Mouse (Mus musculus) heart, embryonic 11.5 days (tissue): ENCODE measurements around the gene Hadhb. TPM values are rescaled to one million over a fixed set of nuclear protein-coding genes. Genes with fewer than 3 reads are reported as not detected.

Experiments used
- ATAC-seq: fragments of 200-750 bp; cut with Nextera tagmentation; replicated peaks from 2 replicates; pipeline ENCODE4 v1.8.0; 2017; ENCODE audit warnings: moderate library complexity; ENCODE audit not compliant: insufficient number of reproducible peaks, low FRiP score, low TSS enrichment
- H3K27ac ChIP-seq: fragments of 300-500 bp; sonication (generic); 2 replicates; pipeline ENCODE4 v1.5.1; 2014; ENCODE audit warnings: mild to moderate bottlenecking, low read depth, low read length
- H3K27me3 ChIP-seq: fragments of 300-500 bp; sonication (generic); 2 replicates; pipeline ENCODE4 v1.6.1; 2014; ENCODE audit warnings: mild to moderate bottlenecking, low read length, mixed read lengths; ENCODE audit not compliant: control insufficient read depth, insufficient read depth
- H3K36me3 ChIP-seq: fragments of 300-500 bp; sonication (generic); 2 replicates; pipeline ENCODE4 v1.6.1; 2014; ENCODE audit warnings: mild to moderate bottlenecking, low read length, moderate library complexity, mixed read lengths; ENCODE audit not compliant: control insufficient read depth, insufficient read depth
- H3K4me1 ChIP-seq: fragments of 300-500 bp; sonication (generic); 2 replicates; pipeline ENCODE4 v1.6.1; 2014; ENCODE audit warnings: low read length; ENCODE audit not compliant: control insufficient read depth, insufficient read depth
- H3K4me2 ChIP-seq: fragments of 300-500 bp; sonication (generic); 2 replicates; pipeline ENCODE4 v1.6.1; 2014; ENCODE audit warnings: mild to moderate bottlenecking, moderate library complexity
- H3K4me3 ChIP-seq: fragments of 300-500 bp; sonication (generic); 2 replicates; pipeline ENCODE4 v1.5.1; 2014; ENCODE audit warnings: low read depth, low read length
- H3K9ac ChIP-seq: fragments of 300-500 bp; sonication (generic); 2 replicates; pipeline ENCODE4 v1.6.1; 2014; ENCODE audit warnings: mild to moderate bottlenecking, low read depth, low read length, moderate library complexity
- H3K9me3 ChIP-seq: fragments of 300-500 bp; sonication (generic); replicated peaks from 2 replicates; pipeline ENCODE4 v1.6.1; 2016; ENCODE audit warnings: low read length; ENCODE audit not compliant: control insufficient read depth
- WGBS: fragments of 180-500 bp; shearing (Covaris S2); extraction: QIAGEN DNeasy Blood & Tissue Kit; methylation state at CpG from one replicate; pipeline ENCODE4 v1.1.7; 2014; ENCODE audit not compliant: insufficient replicate concordance; 5-methylcytosine and 5-hydroxymethylcytosine counted together
- polyA plus RNA-seq: library from polyadenylated mRNA; unstranded; fragments of >200 nt; fragmentation: Nextera tagmentation; extraction: Ambion mirVana; gene quantifications from 2 replicates; pipeline ENCODE4 v1.2.1, GENCODE M21; 2014

Hadhb gene
- polyA plus RNA-seq, 1 experiment from 2014 or later = 268 TPM

DNA sequence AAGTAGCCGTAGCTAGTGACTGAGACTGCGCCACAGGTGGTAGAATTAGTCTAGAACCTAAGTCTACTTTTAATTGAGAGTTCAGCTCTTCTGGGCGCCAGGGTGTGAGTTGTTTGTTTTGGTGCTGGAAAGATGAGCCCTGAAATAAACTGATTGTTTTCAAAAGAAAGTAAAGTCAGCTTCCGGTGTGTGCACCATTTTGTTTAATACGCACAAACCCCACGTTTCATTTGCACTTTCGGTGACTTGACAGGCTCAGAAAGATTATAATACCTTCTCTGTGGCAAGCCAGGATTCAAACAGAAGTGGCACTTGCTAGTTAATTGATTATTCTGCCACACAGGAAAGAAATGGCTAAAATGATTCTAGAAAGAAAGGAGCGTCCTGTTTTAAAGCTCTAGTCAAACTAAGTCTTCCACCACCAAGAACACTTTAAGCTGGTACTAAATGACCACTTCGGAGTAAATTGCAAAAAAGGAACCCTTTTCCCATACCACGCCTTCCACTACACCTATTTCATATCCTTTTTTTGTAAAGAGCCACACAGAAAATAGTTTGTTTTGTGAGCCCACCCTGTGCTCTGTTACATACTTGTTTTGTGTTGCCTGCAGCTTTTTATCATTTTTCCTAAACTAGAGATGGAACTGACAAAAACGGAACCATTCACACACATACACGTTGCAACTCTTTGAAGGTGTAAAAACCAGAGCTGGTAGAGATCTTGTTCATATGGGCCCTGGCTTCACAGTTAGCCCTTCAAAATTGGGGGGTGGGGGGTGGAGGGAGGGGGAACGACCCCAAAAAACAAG, 977 bp downstream of the Hadhb start:
- Histone ChIP-seq H3K4me2 (peak overlapping the region; percentile 85), H3K4me1 (peaks cover 5% of the 10 kb centered on the region; the same call in 1 of the 2 replicates), H3K27ac (peak overlapping the region; percentile 88; the same call in 1 of the 2 replicates), H3K9me3 (no peaks in the 10 kb centered on the region), H3K27me3 (no peaks in the 10 kb centered on the region), H3K9ac (peak overlapping the region; percentile 93), H3K36me3 (no peaks in the 10 kb centered on the region), H3K4me3 (peak overlapping the region; percentile 79)
- WGBS = 31% methylated on average over 13 of the region's 13 CpGs
- ATAC-seq = no peak

DNA sequence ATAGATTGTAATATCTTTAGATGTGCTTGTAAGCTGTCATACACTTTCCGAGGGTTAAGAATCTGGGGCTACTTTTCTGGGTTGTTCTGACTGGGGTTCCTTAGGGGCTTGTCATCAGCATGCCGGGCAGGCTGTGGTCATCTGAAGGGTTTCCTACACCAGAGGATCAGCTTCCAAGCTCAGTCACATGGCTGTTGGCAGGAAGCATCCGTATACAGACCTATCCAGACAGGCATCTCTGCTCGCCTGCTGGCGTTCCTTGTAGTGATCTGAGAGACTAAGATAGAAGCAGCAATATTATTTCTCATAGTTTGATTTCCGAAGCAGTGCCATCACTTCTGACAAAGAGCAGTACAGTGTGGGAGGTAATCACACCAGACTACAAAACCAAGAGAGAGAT, 4.6 kb downstream of the Hadhb start:
- Histone ChIP-seq H3K36me3 (no peaks in the 10 kb centered on the region), H3K27ac (no peak overlapping the region), H3K27me3 (no peaks in the 10 kb centered on the region), H3K9me3 (no peaks in the 10 kb centered on the region), H3K4me2 (no peak overlapping the region), H3K4me3 (no peak overlapping the region), H3K4me1 (peaks cover 5% of the 10 kb centered on the region; the same call in 1 of the 2 replicates), H3K9ac (no peak overlapping the region)
- 69% methylated on average over 6 of the region's 6 CpGs for WGBS
- ATAC-seq = no peak

DNA sequence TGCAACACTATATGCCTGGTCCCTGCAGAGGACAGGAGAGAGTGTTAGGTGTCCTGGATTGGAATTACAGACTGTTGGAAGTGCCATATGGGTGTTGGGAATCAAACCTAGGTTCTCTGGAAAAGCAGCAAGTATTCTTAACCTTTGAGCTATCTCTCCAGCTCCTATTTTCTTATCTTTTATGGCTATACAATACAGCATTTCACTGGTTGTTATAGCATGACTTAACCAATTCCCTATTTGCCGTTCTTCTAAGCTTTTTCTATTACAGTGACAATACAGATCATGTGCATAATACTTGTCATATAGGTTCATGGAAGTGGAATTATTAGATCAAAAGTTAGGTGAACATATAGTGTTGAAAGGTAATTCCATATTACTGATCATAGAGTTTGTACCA, 6.8 kb downstream of the Hadhb start:
- no peaks in the 10 kb centered on the region for H3K27me3 ChIP-seq
- WGBS = 93% methylated on average over 1 of the region's 1 CpGs
- no peaks in the 10 kb centered on the region for H3K9me3 ChIP-seq
- peaks cover 2% of the 10 kb centered on the region; the same call in 1 of the 2 replicates for H3K36me3 ChIP-seq
- no peak overlapping the region for H3K4me3 ChIP-seq
- peaks cover 5% of the 10 kb centered on the region; the same call in 1 of the 2 replicates for H3K4me1 ChIP-seq
- H3K4me2 ChIP-seq = no peak overlapping the region
- H3K27ac ChIP-seq = no peak overlapping the region
- no peak overlapping the region for H3K9ac ChIP-seq
- ATAC-seq = no peak

DNA sequence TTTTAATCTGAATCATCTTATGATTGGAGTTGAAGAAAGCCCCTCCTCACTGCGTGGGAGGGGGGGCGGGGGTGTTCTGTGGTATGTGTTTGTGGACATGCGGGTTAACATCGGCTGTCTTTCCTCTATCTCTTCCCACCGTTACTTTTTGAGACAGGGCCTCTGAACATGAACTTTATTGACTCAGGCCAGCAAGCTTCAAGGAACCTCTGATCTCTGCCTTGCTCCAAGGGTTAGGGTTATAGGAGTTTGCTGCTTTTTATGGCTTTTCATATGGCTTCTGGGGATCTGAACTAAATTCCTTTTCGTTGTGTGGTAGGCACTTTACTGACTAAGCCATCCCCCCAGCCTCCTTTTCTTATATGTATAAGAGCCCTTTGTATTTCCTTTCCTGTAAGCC, 7.3 kb downstream of the Hadhb start:
- peaks cover 5% of the 10 kb centered on the region; the same call in 1 of the 2 replicates for H3K4me1 ChIP-seq
- peaks cover 4% of the 10 kb centered on the region; the same call in 1 of the 2 replicates for H3K36me3 ChIP-seq
- no peak for ATAC-seq
- H3K9me3 ChIP-seq = no peaks in the 10 kb centered on the region
- no peaks in the 10 kb centered on the region for H3K27me3 ChIP-seq
- WGBS = 83% methylated on average over 6 of the region's 6 CpGs
- H3K9ac ChIP-seq = no peak overlapping the region
- H3K27ac ChIP-seq = no peak overlapping the region
- H3K4me3 ChIP-seq = no peak overlapping the region
- H3K4me2 ChIP-seq = no peak overlapping the region

DNA sequence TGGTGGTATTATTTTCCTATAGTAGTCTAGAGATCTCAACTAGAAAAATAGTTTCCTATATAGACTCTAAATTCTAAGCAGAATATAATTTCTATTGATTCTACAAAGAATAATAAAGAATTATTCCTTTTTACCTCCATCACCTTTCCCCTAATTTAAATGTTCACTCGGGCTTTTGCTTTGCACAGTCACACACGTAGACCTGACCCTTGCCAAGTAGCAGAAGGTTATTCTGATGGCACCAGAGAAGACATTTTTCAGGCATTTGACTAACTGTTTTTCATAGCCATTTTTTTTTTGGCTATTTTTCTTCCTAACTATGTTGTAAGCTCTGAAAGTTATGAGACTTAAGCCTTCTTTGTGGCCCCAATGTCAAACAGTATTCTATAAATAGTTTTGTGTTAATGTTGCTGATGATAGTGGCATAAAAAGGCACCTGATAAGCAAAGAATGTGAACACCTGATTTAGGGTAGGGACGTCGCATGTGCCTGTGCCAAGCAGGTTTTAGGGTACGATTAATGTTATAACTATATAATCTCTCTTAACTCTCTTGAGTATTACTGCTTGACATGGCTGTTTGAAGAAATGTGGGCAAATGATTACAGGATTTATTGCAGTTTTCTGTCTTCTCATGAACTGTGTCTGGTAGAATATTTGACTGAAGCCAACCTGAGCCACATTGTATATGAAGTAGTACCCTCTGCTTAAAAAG, 10.3 kb downstream of the Hadhb start:
- Histone ChIP-seq H3K4me1 (0 out of 2 replicates have a peak, but pooled peaks cover 5% of the 10 kb centered on the region), H3K4me2 (0 out of 2 replicates have a peak overlapping the region, but pooled peaks have one; percentile 8), H3K27me3 (no peaks in the 10 kb centered on the region), H3K9ac (no peak overlapping the region), H3K9me3 (no peaks in the 10 kb centered on the region), H3K4me3 (no peak overlapping the region), H3K27ac (no peak overlapping the region), H3K36me3 (peaks cover 11% of the 10 kb centered on the region)
- no peak for ATAC-seq
- 68% methylated on average over 5 of the region's 5 CpGs for WGBS

DNA sequence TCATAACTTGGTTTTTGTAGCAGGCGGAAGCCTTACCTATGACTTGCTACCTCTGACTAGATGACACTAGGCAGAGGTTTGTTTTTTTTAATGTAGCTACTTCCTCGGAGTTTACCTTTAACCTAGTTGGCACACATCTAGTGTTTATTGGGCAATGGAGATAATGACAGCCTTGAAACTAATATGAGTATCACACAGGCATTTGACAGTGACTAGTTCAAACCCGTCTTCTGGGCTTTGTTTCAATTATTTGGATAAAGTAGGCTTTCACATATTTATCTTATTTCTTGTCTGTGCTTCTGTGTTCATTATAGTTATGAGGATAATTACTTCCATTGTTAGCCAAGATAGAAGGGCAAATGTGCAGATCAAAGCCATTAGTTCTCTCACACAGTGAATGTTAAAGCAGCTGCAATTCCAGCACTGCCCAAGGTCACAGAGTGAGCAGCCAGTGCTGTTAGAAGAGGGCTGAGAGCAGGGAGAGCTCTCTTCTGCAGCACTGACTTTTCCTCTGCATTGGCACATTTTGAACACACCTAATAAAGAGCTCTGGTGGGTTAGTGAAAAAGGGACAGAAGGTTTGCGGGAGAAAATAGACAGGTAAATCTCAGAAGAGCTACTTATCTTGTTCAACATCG, 15.4 kb downstream of the Hadhb start:
- Histone ChIP-seq H3K9me3 (no peaks in the 10 kb centered on the region), H3K4me2 (no peak overlapping the region), H3K36me3 (peaks cover 23% of the 10 kb centered on the region), H3K27me3 (no peaks in the 10 kb centered on the region), H3K4me3 (no peak overlapping the region), H3K27ac (peak overlapping the region; percentile 64), H3K9ac (no peak overlapping the region), H3K4me1 (0 out of 2 replicates have a peak, but pooled peaks cover 11% of the 10 kb centered on the region)
- no peak for ATAC-seq
- 81% methylated on average over 5 of the region's 5 CpGs for WGBS

DNA sequence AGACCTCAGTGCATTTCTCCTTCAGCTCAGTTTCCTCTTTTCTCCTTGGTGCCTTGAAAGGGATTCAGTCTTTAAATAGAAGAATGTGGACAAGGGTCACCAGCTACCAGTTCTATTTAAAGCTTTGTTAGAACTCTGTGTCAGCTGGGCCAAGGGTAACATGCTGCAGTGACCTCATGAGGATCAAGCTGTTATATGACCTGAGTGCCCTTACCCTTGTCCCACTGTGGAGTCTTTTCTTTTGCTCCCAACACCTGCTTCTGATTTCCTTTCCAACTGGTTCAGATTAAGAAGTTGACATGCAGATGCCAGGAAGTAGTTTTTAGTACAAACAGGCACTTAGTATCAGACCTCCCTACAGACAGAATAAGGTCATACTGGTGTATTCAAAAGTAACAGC, 17.1 kb downstream of the Hadhb start:
- H3K9me3 ChIP-seq = no peaks in the 10 kb centered on the region
- 0 out of 2 replicates have a peak, but pooled peaks cover 10% of the 10 kb centered on the region for H3K4me1 ChIP-seq
- no peaks in the 10 kb centered on the region for H3K27me3 ChIP-seq
- no peak for ATAC-seq
- H3K4me2 ChIP-seq = 0 out of 2 replicates have a peak overlapping the region, but pooled peaks have one; percentile 22
- peaks cover 32% of the 10 kb centered on the region for H3K36me3 ChIP-seq
- H3K27ac ChIP-seq = peak overlapping the region; percentile 81
- H3K4me3 ChIP-seq = no peak overlapping the region
- H3K9ac ChIP-seq = no peak overlapping the region

- Histone ChIP-seq H3K4me1 (0 out of 2 replicates have a peak, but pooled peaks cover 10% of the 10 kb centered on the region), H3K4me2 (no peak overlapping the region), H3K4me3 (no peak overlapping the region), H3K27ac (no peak overlapping the region), H3K9me3 (no peaks in the 10 kb centered on the region), H3K27me3 (no peaks in the 10 kb centered on the region), H3K36me3 (peaks cover 30% of the 10 kb centered on the region), H3K9ac (no peak overlapping the region)
- 45% methylated on average over 20 of the region's 20 CpGs for WGBS
- no peak for ATAC-seq
Measured at GRCm38 (mm10) chr5:30172931-30173692, 18.1 kb downstream of the Hadhb start.
